Mouse (Mus musculus): ENCODE results near the gene Resp18.

DNA sequence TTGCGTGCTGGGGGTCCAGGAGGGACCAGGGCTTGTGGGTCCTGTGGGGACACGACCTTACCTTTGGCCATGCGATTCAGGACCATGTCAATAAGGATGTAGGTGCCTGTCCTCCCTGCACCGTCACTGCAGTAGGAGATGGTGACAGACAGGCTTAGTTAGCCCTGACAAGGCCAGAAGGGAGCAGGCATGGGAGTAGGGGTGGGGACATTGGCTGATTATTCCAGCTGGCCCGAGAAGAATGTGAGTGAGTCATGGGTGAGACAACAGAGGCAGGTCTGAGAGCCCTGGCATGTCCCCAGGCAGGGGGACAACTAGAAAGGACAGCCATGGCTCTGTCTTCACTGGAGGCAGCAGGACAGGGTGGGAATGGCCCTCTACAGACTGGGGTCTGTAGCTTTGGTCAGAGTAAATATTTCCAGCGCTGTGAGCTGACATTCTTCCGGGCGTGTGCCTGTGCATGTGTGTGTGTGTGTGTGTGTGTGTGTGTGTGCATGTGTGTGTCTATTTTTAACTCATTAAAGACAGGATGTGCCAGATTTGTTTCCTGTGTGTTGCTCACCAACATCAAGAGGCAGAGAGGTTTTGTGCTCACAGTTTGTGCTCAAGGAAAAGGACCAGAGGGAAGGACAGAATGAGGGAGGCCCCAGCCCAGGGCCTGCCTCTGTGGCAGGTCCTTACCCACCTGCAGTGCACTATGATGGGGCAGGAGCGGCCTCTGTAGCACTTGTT lies 30.0 kb downstream of the Resp18 start:
- TF ChIP-seq CTCF (IDR thresholded peaks at IDR 0.05; ENCODE audit: control insufficient read depth, insufficient read depth, low read length) (no peak), POLR2A (IDR thresholded peaks at IDR 0.05; ENCODE audit: borderline replicate concordance, control insufficient read depth, low read depth, low read length) (no peak)

Measured in bone marrow, adult 2 months (tissue).